Mouse (Mus musculus): ENCODE results near the gene Dlgap4.
A peak's percentile ranks its signal among the peaks of the same experiment; 100 is the strongest.
"Not testable (repeated sequence)": the region's sequence is repeated elsewhere in the genome, so short reads cannot be mapped to it uniquely, and the experiment has no call there.

The Dlgap4 gene

GRCm38 (mm10) chr2:156775455-156776435 lies 162.2 kb downstream of the Dlgap4 start:
- DNase-seq (ENCODE audit: extremely low read depth, low read depth): no peak

GRCm38 (mm10) chr2:156776907-156777306 lies 163.4 kb downstream of the Dlgap4 start:
- DNase-seq (ENCODE audit: extremely low read depth, low read depth): no peak

GRCm38 (mm10) chr2:156777326-156778004 lies 164.0 kb downstream of the Dlgap4 start:
- no peak for DNase-seq (ENCODE audit: extremely low read depth, low read depth)

- no peak for DNase-seq (ENCODE audit: extremely low read depth, low read depth)
Measured at GRCm38 (mm10) chr2:156778571-156778970, 165.1 kb downstream of the Dlgap4 start.

- no peak for DNase-seq (ENCODE audit: extremely low read depth, low read depth)
Measured at GRCm38 (mm10) chr2:156779036-156779435, 165.5 kb downstream of the Dlgap4 start.

- DNase-seq (ENCODE audit: extremely low read depth, low read depth): no peak
Measured at GRCm38 (mm10) chr2:156779488-156779887, 166.0 kb downstream of the Dlgap4 start.

- DNase-seq (ENCODE audit: extremely low read depth, low read depth): no peak
Measured at GRCm38 (mm10) chr2:156780129-156780528, 166.6 kb downstream of the Dlgap4 start.

- no peak for DNase-seq (ENCODE audit: extremely low read depth, low read depth)
Measured at GRCm38 (mm10) chr2:156780752-156781151, 167.2 kb downstream of the Dlgap4 start.

GRCm38 (mm10) chr2:156781281-156781680 lies 167.8 kb downstream of the Dlgap4 start:
- DNase-seq (ENCODE audit: extremely low read depth, low read depth): no peak

- no peak for DNase-seq (ENCODE audit: extremely low read depth, low read depth)
Measured at GRCm38 (mm10) chr2:156781836-156782480, 168.5 kb downstream of the Dlgap4 start.

GRCm38 (mm10) chr2:156782481-156783348 lies 169.2 kb downstream of the Dlgap4 start:
- no peak for DNase-seq (ENCODE audit: extremely low read depth, low read depth)

- DNase-seq (ENCODE audit: extremely low read depth, low read depth): peak; percentile 96
Measured at GRCm38 (mm10) chr2:156783349-156783728, 169.8 kb downstream of the Dlgap4 start.

- no peak for DNase-seq (ENCODE audit: extremely low read depth, low read depth)
Measured at GRCm38 (mm10) chr2:156784016-156784585, 170.6 kb downstream of the Dlgap4 start.

- no peak for DNase-seq (ENCODE audit: extremely low read depth, low read depth)
Measured at GRCm38 (mm10) chr2:156784891-156785290, 171.4 kb downstream of the Dlgap4 start.

GRCm38 (mm10) chr2:156786369-156786768 lies 172.9 kb downstream of the Dlgap4 start:
- not testable (repeated sequence) for DNase-seq (ENCODE audit: extremely low read depth, low read depth)

GRCm38 (mm10) chr2:156787090-156787775 lies 173.7 kb downstream of the Dlgap4 start:
- DNase-seq (ENCODE audit: extremely low read depth, low read depth): no peak

GRCm38 (mm10) chr2:156787776-156788105 lies 174.2 kb downstream of the Dlgap4 start:
- DNase-seq (ENCODE audit: extremely low read depth, low read depth): no peak

GRCm38 (mm10) chr2:156788836-156789235 lies 175.3 kb downstream of the Dlgap4 start:
- no peak for DNase-seq (ENCODE audit: extremely low read depth, low read depth)

GRCm38 (mm10) chr2:156798516-156798915 lies 185.0 kb downstream of the Dlgap4 start:
- no peak for DNase-seq (ENCODE audit: extremely low read depth, low read depth)

- DNase-seq (ENCODE audit: extremely low read depth, low read depth): no peak
Measured at GRCm38 (mm10) chr2:156801045-156801444, 187.5 kb downstream of the Dlgap4 start.

Data from MEL-GATA-1-ER (cell line).